Mouse (Mus musculus) heart, adult 2 months (tissue): ENCODE results near the gene 4933436I01Rik. TPM values are rescaled to one million over a fixed set of nuclear protein-coding genes. Genes with fewer than 3 reads are reported as not detected.

Experiments
- DNase-seq, 2 experiments: peaks; one replicate each; pipeline ENCODE4 v3.0.0; 2021
- H3K27ac ChIP-seq: fragments of 200-600 bp; 2 replicates; pipeline ENCODE4 v1.8.1; 2022
- H3K27me3 ChIP-seq: fragments of 200-500 bp; 2 replicates; pipeline ENCODE4 v1.6.1; 2012; ENCODE audit warnings: mild to moderate bottlenecking, low read length, inconsistent platforms, mixed read lengths; ENCODE audit not compliant: control insufficient read depth, insufficient read depth
- H3K36me3 ChIP-seq: fragments of 200-500 bp; 2 replicates; pipeline ENCODE4 v1.6.1; 2012; ENCODE audit warnings: low read length, inconsistent platforms; ENCODE audit not compliant: control insufficient read depth, insufficient read depth
- H3K4me1 ChIP-seq: fragments of 200-500 bp; 2 replicates; pipeline ENCODE4 v1.6.1; 2011; ENCODE audit warnings: low read length; ENCODE audit not compliant: control insufficient read depth, insufficient read depth
- H3K4me3 ChIP-seq: fragments of 200-600 bp; 2 replicates; pipeline ENCODE4 v1.8.1; 2022
- H3K79me2 ChIP-seq: fragments of 200-500 bp; replicated peaks from 2 replicates; pipeline ENCODE4 v1.6.1; 2012; ENCODE audit warnings: mild to moderate bottlenecking, inconsistent platforms, low read length, moderate library complexity, mixed read lengths; ENCODE audit not compliant: control insufficient read depth, insufficient read depth
- H3K9ac ChIP-seq: fragments of 200-500 bp; 2 replicates; pipeline ENCODE4 v1.6.1; 2012; ENCODE audit warnings: low read depth, mild to moderate bottlenecking, control low read depth, inconsistent platforms, low read length, mixed read lengths
- CTCF ChIP-seq: fragments of 200-600 bp; IDR thresholded peaks from 2 replicates; pipeline ENCODE4 v1.8.1; 2022; ENCODE audit warnings: antibody characterized with exemption, mild to moderate bottlenecking, moderate library complexity
- EP300 ChIP-seq: fragments of 200-500 bp; IDR thresholded peaks from 2 replicates; pipeline ENCODE4 v1.6.1; 2011; ENCODE audit warnings: low read depth, low read length, control low read depth; ENCODE audit not compliant: insufficient read depth
- POLR2A ChIP-seq: fragments of 200-500 bp; IDR thresholded peaks from 2 replicates; pipeline ENCODE4 v1.6.1; 2011; ENCODE audit warnings: mild to moderate bottlenecking, low read depth, low read length, control low read depth; ENCODE audit not compliant: insufficient read depth
- WGBS: fragments of 180-500 bp; shearing (Covaris S2); methylation state at CpG from one replicate; pipeline ENCODE4 v1.1.7; 2018; 5-methylcytosine and 5-hydroxymethylcytosine counted together
- intact Hi-C: fragments of 180-260 bp; cut with DNase I; formaldehyde crosslinking; loops from one replicate; pipeline ENCODE4 v1.15.1; 2025
- long read RNA-seq: library from polyadenylated mRNA; stranded (forward); transcript quantifications from one replicate; pipeline ENCODE4 v2.0.0, GENCODE M21; 2021
- polyA plus RNA-seq: library from polyadenylated mRNA; depleted of rRNA; stranded (reverse); fragments of >200 nt; gene quantifications from 2 replicates; pipeline ENCODE4 v1.2.3, GENCODE M21; 2012; rRNA removed
- total RNA-seq, 2 experiments: library from RNA; stranded (reverse); gene quantifications; 2 replicates each; pipeline ENCODE4 v1.2.3; 2021

Gene 4933436I01Rik
- total RNA-seq (not detected), polyA plus RNA-seq (not detected in 2 replicates)
- long read RNA-seq: 0 reads

DNA sequence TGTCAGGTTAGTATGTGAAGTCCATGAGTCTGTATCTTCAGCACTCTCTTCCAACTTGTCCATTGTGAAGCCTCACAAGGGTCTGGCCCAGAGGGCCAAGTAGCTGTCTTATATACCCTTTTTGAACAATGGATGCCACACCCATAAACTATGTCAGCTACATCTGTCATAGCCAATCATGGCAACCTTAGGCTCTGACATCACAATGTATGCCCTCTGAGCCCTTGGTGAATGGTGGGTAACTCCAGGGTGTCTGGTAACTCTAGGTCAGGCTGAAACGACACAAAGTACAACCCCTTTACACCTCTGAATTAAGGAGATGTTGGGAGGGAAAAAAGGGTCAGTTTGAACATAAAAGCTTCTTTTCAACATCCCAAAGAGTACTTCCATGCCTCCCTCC is at the start of gene 4933436I01Rik:
Gene 4933436I01Rik (minus strand): TSS at position 101 of the 400 bp plus-strand sequence.
- Histone ChIP-seq H3K4me3 (no peak within 1 kb of the TSS), H3K27me3 (no peaks in the 10 kb centered on the region), H3K4me1 (no peaks in the 10 kb centered on the region), H3K79me2 (no peaks in the 10 kb centered on the region), H3K36me3 (no peaks in the 10 kb centered on the region), H3K9ac (no peak within 1 kb of the TSS), H3K27ac (no peak within 1 kb of the TSS)
- 44% methylated on average over 1 of the region's 1 CpGs for WGBS
- DNase-seq: no peak
- TF ChIP-seq EP300 (no peak), CTCF (no peak), POLR2A (no peak)
- intact Hi-C loops: no loop called here

GRCm38 (mm10) chrX:67924769-67925470 is 3.7 kb upstream of the 4933436I01Rik start:
- no peak for TF ChIP-seq EP300
- TF ChIP-seq POLR2A: no peak
- TF ChIP-seq CTCF: no peak
- Histone ChIP-seq H3K4me1 (no peaks in the 10 kb centered on the region), H3K9ac (no peak overlapping the region), H3K4me3 (no peak overlapping the region), H3K27ac (no peak overlapping the region), H3K79me2 (no peaks in the 10 kb centered on the region), H3K36me3 (no peaks in the 10 kb centered on the region), H3K27me3 (no peaks in the 10 kb centered on the region)
- DNase-seq: peak in 1 of 2 experiments; percentile 9
- 15% methylated on average over 1 of the region's 1 CpGs for WGBS
- intact Hi-C loops: no loop called here

DNA sequence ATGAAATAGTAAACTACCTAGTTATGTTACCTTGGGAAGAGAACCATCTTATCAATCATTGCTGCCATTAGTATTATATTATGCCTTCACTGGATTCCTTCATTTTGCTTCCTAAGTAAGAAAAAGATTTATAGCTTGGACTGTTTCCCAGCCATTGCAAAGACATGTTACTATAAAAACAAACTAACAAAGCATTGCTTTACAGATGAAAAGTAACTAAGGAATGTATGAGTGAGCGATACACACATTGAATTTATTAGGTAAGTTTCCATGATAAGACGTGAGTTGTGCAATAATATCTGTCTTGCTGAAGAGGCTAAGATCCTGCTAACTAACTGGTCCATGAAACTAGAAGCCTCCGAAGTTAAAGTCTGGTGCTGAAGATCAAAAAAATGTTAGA is 37.8 kb downstream of the 4933436I01Rik start:
- Histone ChIP-seq H3K27me3 (no peaks in the 10 kb centered on the region), H3K4me3 (no peak overlapping the region), H3K79me2 (no peaks in the 10 kb centered on the region), H3K9ac (no peak overlapping the region), H3K4me1 (no peaks in the 10 kb centered on the region), H3K36me3 (no peaks in the 10 kb centered on the region), H3K27ac (no peak overlapping the region)
- no peak for DNase-seq
- intact Hi-C loops: no loop called here
- TF ChIP-seq POLR2A: no peak
- TF ChIP-seq EP300: no peak
- TF ChIP-seq CTCF: no peak
- WGBS: 73% methylated on average over 3 of the region's 3 CpGs

Other genes starting within 250 kb of the 4933436I01Rik start
- not detected for gene Gm1140, start 227.9 kb downstream of the 4933436I01Rik start, total RNA-seq
- not detected in 2 replicates for gene Gm1140, start 227.9 kb downstream of the 4933436I01Rik start, polyA plus RNA-seq
- not detected for gene Gm14692, start 225.8 kb downstream of the 4933436I01Rik start, total RNA-seq
- gene Gm14692, start 225.8 kb downstream of the 4933436I01Rik start, polyA plus RNA-seq: not detected in 2 replicates